Mouse (Mus musculus) fibroblast of lung, adult 2 months (primary cell): ENCODE results near the gene Syde2.
"Not testable (repeated sequence)": the region's sequence is repeated elsewhere in the genome, so short reads cannot be mapped to it uniquely, and the experiment has no call there.

Experiments used
- DNase-seq: peaks from one replicate; pipeline ENCODE4 v3.0.0-alpha.2; 2011; ENCODE audit warnings: low read depth

Syde2 gene

DNA sequence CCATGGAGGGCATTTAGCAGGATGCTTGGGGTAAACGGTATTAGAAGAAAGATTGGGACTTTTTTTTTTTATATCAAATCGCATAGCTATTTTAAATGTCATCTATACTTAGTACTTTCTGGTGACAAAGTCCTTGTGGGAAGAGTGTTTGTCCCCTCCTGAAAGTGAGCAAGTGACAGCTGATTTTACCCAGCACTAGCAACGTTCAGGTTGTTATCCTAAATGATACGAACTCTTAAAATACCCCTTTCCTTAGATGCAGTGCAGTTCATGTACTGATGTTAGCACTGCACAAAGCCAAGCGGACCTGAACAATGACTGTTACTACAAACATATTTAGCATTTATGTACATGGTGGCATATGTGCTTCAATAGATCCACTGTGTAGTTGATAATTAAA is 20.9 kb upstream of the Syde2 start:
- DNase-seq = no peak

GRCm38 (mm10) chr3:145969031-145969501 is 18.6 kb upstream of the Syde2 start:
- no peak for DNase-seq

- DNase-seq = no peak
Measured at GRCm38 (mm10) chr3:145971501-145971900, 16.2 kb upstream of the Syde2 start.

- DNase-seq = no peak
Measured at GRCm38 (mm10) chr3:145974986-145975385, 12.7 kb upstream of the Syde2 start.

DNA sequence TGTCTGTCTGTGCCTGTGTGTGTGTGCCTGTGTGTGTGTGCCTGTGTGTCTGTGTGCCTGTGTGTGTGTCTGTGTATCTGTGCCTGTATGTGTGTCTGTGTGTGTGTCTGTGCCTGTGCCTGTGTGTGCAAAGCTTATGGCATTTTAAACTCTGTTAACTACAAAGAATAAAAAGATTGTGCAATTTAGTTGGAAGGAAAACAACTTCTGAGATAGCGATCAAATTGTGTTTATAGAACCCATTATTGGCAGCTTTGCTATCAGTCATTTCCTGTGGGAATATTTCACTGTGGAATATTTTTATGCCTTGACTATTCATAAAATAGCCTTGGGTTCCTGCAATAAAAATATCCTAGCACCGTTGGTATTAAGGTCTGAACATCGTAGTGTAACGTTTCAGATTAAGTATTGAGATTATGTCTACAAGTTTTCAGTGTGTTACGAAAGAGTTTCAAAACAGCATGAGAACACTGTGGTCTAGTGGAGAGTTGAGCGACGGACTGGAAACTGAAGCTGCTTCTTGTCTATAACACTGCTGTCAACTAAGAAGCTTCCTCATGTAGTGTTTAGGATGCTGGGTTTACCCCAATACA is 2.2 kb upstream of the Syde2 start:
- peak; percentile 40 for DNase-seq

DNA sequence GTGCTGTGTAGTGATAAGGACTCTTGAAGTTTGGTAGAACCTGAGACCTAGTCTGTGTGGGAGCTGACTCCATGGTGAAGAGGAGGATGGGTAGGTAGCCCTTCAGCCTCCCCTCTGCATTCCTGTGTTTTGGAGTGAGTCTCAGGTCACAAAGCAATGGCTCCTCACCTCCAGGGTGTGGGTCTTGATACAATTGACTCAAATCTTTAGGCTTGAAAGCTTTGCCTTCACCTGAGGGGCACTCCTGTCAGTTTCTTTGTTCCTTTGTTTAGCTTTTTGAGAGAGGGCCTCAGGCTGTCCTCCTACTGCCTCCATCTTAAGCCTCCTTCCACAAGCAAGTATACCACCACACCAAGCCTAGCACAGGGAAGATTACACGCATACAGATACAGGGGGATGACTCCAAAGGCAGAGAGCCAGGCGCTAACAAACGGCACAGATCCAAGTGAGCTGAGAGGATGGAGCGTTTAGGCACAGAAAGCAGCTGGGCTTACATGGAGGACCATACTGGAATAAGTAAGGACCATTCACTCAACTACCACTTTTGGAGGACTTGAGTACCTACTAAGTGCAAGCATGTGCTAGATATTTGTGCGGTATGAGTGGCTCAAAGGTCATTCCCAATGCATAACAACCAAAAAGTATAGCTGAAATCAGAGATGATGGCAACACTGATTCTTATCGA is 1.2 kb upstream of the Syde2 start:
- no peak for DNase-seq

DNA sequence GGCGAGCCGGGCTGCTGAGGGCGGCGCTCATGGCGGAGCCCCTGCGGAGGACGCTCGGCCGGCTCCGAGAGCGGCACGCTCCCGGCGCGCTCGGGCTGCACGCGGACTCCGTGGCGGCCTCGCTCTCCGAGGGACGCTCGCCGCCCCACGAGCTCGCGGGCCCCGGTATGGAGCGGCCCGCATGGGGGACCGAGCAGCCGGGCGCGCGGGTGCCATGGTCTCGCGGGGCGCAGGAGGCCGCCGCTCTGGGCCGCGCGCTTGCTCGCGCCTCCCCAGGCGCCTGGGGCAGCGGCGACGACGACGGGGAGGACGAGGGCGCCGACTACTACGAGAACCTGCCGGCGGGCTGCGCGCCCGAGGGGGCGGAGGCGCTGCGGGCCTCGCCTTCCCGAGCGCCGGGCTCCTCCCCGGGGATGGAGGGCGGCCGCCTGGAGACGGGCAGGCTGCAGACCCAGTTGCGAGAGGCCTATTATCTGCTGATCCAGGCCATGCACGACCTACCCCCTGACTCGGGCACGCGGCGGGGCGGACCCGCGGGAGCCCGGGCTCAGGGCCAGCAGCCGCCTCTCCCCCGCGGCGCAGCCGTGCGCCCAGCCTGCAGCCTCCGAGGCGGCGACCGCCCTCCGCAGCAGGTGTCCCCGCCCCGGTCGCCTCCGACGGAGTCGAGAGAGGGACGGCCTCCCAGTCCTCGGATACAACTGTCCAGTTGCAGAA is 457 bp downstream of the Syde2 start:
- DNase-seq = no peak

- DNase-seq = no peak
Measured at GRCm38 (mm10) chr3:145988684-145989575, 1.3 kb downstream of the Syde2 start.

- no peak for DNase-seq
Measured at GRCm38 (mm10) chr3:145989576-145990081, 2.0 kb downstream of the Syde2 start.

DNA sequence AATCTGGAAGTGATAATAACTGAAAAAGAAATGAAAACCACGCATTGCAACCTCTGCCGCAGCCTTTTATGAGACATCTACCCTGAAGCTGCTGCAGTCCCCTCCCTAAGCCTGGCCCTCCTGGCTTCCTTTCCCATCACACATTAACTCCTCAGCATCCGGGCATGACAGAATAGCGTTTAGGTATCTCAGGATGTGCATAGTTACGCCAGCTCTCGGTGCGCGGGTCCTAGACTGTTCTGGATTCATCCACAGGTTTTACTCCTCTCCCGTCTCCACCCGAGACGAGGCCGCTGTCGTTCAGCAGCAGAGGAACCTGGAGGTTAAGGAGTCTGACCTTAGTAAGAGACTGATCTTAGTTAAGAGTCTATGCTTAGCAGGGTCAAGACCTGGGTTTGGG is 3.5 kb downstream of the Syde2 start:
- no peak for DNase-seq

GRCm38 (mm10) chr3:145991976-145992730 is 4.5 kb downstream of the Syde2 start:
- no peak for DNase-seq

GRCm38 (mm10) chr3:145992796-145993195 is 5.1 kb downstream of the Syde2 start:
- DNase-seq = peak; percentile 32

DNA sequence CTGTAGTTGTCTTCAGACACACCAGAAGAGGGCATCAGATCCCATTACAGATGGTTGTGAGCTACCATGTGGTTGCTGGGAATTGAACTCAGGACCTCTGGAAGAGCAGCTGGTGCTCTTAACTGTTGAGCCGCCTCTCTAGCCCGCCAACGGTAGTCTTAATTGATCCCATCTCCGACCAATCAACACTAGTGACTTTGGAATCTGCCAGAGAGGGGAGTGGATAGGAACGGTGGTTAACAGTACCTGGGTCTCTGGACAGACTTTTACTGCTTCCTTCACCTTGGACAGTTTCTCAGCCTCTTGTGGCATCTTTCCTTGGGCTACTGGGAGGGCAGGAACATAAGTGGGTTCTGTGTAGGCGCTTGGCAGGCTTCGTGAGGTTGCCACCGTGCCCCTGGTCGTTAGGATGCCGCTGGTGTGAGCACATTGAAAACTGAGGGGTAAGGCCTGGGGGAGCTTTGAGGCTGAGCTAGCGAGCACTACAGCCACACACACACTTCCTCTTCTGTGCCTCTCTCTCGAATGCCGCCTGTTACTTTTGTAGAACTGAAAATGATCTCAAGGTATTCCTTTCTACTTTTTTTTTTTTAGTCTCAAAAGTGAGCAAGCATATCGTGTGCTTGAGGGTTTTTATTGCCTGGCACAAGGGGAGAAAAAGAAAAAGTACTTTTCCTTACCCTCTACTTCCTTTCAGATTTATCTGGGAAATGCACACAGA is 6.0 kb downstream of the Syde2 start:
- DNase-seq = no peak

DNA sequence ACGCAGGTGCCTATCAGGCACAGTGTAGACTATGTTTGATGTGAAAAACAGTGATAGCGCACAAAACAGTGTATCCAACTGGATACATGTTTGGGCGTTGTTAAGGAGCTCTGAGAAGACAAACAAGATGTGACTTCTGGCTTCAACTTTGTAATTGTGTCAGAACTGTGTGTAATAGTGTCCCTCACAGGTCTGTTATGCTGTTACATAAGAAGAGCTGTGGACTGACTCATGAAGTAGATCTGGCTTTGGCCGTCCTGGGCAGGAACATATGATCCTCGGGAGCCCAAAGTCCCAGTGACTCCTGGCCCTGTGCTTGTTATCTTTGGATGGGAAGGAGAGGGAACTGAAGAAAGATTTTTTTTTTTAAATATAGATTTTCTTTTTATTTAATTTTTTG is 7.8 kb downstream of the Syde2 start:
- DNase-seq = peak; percentile 40

DNA sequence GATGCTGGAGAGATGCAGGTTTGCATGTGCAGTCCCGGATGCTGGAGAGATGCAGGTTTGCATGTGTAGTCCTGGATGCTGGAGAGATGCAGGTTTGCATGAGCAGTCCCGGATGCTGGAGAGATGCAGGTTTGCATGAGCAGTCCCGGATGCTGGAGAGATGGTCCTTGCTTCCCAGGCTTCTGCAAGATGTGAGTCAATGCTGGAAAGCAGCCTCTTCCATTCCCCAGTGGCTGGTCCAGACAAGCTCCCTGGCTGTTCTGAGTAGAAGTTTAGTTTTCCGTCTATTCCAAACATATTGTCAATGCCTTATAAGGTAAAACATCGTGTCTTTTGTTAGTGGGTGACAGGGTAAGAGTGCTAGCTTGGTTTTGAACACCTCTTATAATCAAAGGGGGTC is 8.9 kb downstream of the Syde2 start:
- not testable (repeated sequence) for DNase-seq

GRCm38 (mm10) chr3:146004347-146005051 is 16.8 kb downstream of the Syde2 start:
- no peak for DNase-seq

GRCm38 (mm10) chr3:146007872-146008271 is 20.2 kb downstream of the Syde2 start:
- no peak for DNase-seq

DNA sequence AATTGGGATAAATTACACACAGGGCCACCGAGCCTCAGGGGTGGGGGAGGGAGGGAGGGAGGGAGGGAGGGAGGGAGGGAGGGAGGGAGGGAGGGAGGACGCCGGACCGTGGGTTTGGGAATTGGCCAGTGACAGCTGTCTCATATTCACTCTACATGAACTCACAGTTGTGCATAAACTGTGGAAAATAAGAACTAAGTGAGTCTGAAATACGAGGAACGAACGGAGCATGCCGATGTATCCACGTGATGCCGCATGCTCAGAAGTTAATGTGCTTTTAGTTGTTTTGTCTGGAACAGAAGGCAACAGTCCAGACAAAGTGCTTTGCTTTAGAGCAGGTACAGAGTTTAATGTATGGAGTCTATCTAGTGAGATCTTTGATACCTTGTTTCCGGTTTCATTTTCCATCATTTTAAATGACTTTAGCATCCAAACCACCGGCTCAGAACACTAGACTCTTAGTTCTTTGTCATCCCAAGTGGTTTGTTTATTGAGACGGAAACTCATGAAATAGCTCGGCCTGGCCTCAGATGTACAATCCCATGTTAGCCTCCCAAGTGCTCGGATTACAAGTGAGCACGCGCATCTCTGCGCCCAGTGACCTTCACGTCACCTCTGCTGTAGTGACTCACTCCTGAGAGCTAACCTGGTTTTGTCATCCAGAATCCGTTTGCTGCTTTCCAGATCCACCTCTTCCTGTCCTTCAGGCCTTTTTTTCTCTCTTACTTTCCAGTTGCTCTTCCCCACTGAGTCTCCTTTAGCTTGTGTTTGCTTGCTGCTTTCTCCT is 22.4 kb downstream of the Syde2 start:
- peak; percentile 68 for DNase-seq

- no peak for DNase-seq
Measured at GRCm38 (mm10) chr3:146010751-146011150, 23.1 kb downstream of the Syde2 start.
